Mouse (Mus musculus) heart, postnatal 0 days (tissue): Measurements from ENCODE around the gene Smc4. TPM values are rescaled to one million over a fixed set of nuclear protein-coding genes. Genes with fewer than 3 reads are reported as not detected.

ENCODE experiments used
- ATAC-seq: fragments of 200-750 bp; cut with Nextera tagmentation; 2 replicates; pipeline ENCODE4 v1.8.0; 2017; ENCODE audit warnings: low read depth, moderate number of reproducible peaks, moderate library complexity; ENCODE audit not compliant: insufficient read depth
- DNase-seq: peaks from one replicate; pipeline ENCODE4 v3.0.0-alpha.2; 2016; ENCODE audit warnings: low spot score
- H3K27ac ChIP-seq: fragments of 300-500 bp; sonication (generic); 2 replicates; pipeline ENCODE4 v1.5.1; 2014; ENCODE audit warnings: low read depth, mild to moderate bottlenecking
- H3K27me3 ChIP-seq: fragments of 300-500 bp; sonication (generic); 2 replicates; pipeline ENCODE4 v1.6.1; 2014; ENCODE audit warnings: low read length, mixed read lengths; ENCODE audit not compliant: control insufficient read depth, insufficient read depth
- H3K36me3 ChIP-seq: fragments of 300-500 bp; sonication (generic); replicated peaks from 2 replicates; pipeline ENCODE4 v1.6.1; 2014; ENCODE audit warnings: low read length, mixed read lengths; ENCODE audit not compliant: control insufficient read depth, insufficient read depth
- H3K4me1 ChIP-seq: fragments of 300-500 bp; sonication (generic); 2 replicates; pipeline ENCODE4 v1.6.1; 2014; ENCODE audit warnings: antibody characterized with exemption; ENCODE audit not compliant: control insufficient read depth, insufficient read depth
- H3K4me2 ChIP-seq: fragments of 300-500 bp; sonication (generic); 2 replicates; pipeline ENCODE4 v1.6.1; 2014; ENCODE audit warnings: low read depth, mild to moderate bottlenecking, low read length, moderate library complexity
- H3K4me3 ChIP-seq: fragments of 300-500 bp; sonication (generic); 2 replicates; pipeline ENCODE4 v1.5.1; 2014; ENCODE audit warnings: low read depth, low read length
- H3K9ac ChIP-seq: fragments of 300-500 bp; sonication (generic); replicated peaks from 2 replicates; pipeline ENCODE4 v1.6.1; 2014; ENCODE audit warnings: low read depth, low read length, mixed read lengths
- H3K9me3 ChIP-seq: fragments of 300-500 bp; sonication (generic); replicated peaks from 2 replicates; pipeline ENCODE4 v1.6.1; 2016; ENCODE audit warnings: low read length; ENCODE audit not compliant: control insufficient read depth
- CTCF ChIP-seq: IDR thresholded peaks from 2 replicates; pipeline ENCODE4 v1.5.1; 2016; ENCODE audit warnings: antibody characterized with exemption, control low read depth, low read depth
- EP300 ChIP-seq: IDR thresholded peaks from 2 replicates; pipeline ENCODE4 v1.6.1; 2016; ENCODE audit warnings: antibody characterized with exemption, low read depth
- WGBS: fragments of 180-500 bp; shearing (Covaris S2); extraction: QIAGEN DNeasy Blood & Tissue Kit; methylation state at CpG from one replicate; pipeline ENCODE4 v1.1.7; 2014; 5-methylcytosine and 5-hydroxymethylcytosine counted together
- polyA plus RNA-seq: library from polyadenylated mRNA; unstranded; fragments of >200 nt; fragmentation: Nextera tagmentation; extraction: Ambion mirVana; gene quantifications from 2 replicates; pipeline ENCODE4 v1.2.1, GENCODE M21; 2015
- total RNA-seq: library from RNA; depleted of rRNA; stranded (reverse); fragments of >200 nt; gene quantifications from 2 replicates; pipeline ENCODE4 v1.2.3, GENCODE M21; 2014; ENCODE audit warnings: low replicate concordance

Gene Smc4
- total and polyA plus RNA-seq, 2 experiments from 2014 or later, result 32.8 to 77.1 TPM

- Histone ChIP-seq H3K36me3 (no peaks in the 10 kb centered on the region), H3K27ac (no peak overlapping the region), H3K4me3 (no peak overlapping the region), H3K4me1 (peaks cover 12% of the 10 kb centered on the region), H3K9me3 (no peaks in the 10 kb centered on the region), H3K4me2 (no peak overlapping the region), H3K27me3 (no peaks in the 10 kb centered on the region), H3K9ac (no peak overlapping the region)
- 42% methylated on average over 4 of the region's 4 CpGs for WGBS
- TF ChIP-seq EP300 (no peak), CTCF (no peak)
- ATAC-seq (peak; percentile 41; the same call in 1 of the 2 replicates), DNase-seq (no peak)
Measured at GRCm38 (mm10) chr3:68977696-68978095, 26.8 kb upstream of the Smc4 start.

- Histone ChIP-seq H3K4me2 (no peak overlapping the region), H3K27me3 (no peaks in the 10 kb centered on the region), H3K9ac (no peak overlapping the region), H3K9me3 (no peaks in the 10 kb centered on the region), H3K27ac (no peak overlapping the region), H3K4me1 (peaks cover 12% of the 10 kb centered on the region), H3K4me3 (no peak overlapping the region), H3K36me3 (no peaks in the 10 kb centered on the region)
- TF ChIP-seq CTCF (no peak), EP300 (no peak)
- DNase-seq (no peak), ATAC-seq (no peak)
- 43% methylated on average over 10 of the region's 10 CpGs for WGBS
Measured at GRCm38 (mm10) chr3:68979187-68979586, 25.4 kb upstream of the Smc4 start.

GRCm38 (mm10) chr3:68980898-68981297, 23.6 kb upstream of the Smc4 start:
- no peak overlapping the region for H3K4me2 ChIP-seq
- H3K9ac ChIP-seq, result no peak overlapping the region
- 41% methylated on average over 9 of the region's 9 CpGs for WGBS
- ATAC-seq, result peak; percentile 36; the same call in 1 of the 2 replicates
- H3K9me3 ChIP-seq, result no peaks in the 10 kb centered on the region
- H3K27ac ChIP-seq, result peak overlapping the region; percentile 1; the same call in 1 of the 2 replicates
- no peak for TF ChIP-seq EP300
- no peak for TF ChIP-seq CTCF
- H3K36me3 ChIP-seq, result peaks cover 7% of the 10 kb centered on the region; the same call in 1 of the 2 replicates
- peaks cover 9% of the 10 kb centered on the region for H3K4me1 ChIP-seq
- H3K27me3 ChIP-seq, result no peaks in the 10 kb centered on the region
- no peak for DNase-seq
- H3K4me3 ChIP-seq, result no peak overlapping the region

GRCm38 (mm10) chr3:68986550-68986949, 18.0 kb upstream of the Smc4 start:
- no peak for ATAC-seq
- no peaks in the 10 kb centered on the region for H3K9me3 ChIP-seq
- WGBS, result 74% methylated on average over 2 of the region's 2 CpGs
- H3K36me3 ChIP-seq, result peaks cover 20% of the 10 kb centered on the region
- TF ChIP-seq EP300 (no peak), CTCF (no peak)
- no peak overlapping the region for H3K27ac ChIP-seq
- H3K4me1 ChIP-seq, result no peaks in the 10 kb centered on the region
- H3K4me3 ChIP-seq, result no peak overlapping the region
- no peaks in the 10 kb centered on the region for H3K27me3 ChIP-seq
- H3K4me2 ChIP-seq, result no peak overlapping the region
- no peak overlapping the region for H3K9ac ChIP-seq
- DNase-seq, result no peak

- DNase-seq, result no peak
- Histone ChIP-seq H3K36me3 (no peaks in the 10 kb centered on the region), H3K9ac (no peak overlapping the region), H3K4me2 (no peak overlapping the region), H3K4me1 (peaks cover 5% of the 10 kb centered on the region), H3K27me3 (no peaks in the 10 kb centered on the region), H3K9me3 (no peaks in the 10 kb centered on the region), H3K4me3 (no peak overlapping the region), H3K27ac (no peak overlapping the region)
- no peak for ATAC-seq
- TF ChIP-seq CTCF (no peak), EP300 (no peak)
- 89% methylated on average over 4 of the region's 4 CpGs for WGBS
Measured at GRCm38 (mm10) chr3:69002781-69003180, 1.8 kb upstream of the Smc4 start.

GRCm38 (mm10) chr3:69004055-69004436, 492 bp upstream of the Smc4 start:
- H3K27ac ChIP-seq, result peak overlapping the region; percentile 56; the same call in 1 of the 2 replicates
- H3K9me3 ChIP-seq, result no peaks in the 10 kb centered on the region
- WGBS, result 1% methylated on average over 7 of the region's 7 CpGs
- H3K9ac ChIP-seq, result peak overlapping the region; percentile 92
- DNase-seq (no peak), ATAC-seq (no peak)
- H3K36me3 ChIP-seq, result no peaks in the 10 kb centered on the region
- no peaks in the 10 kb centered on the region for H3K27me3 ChIP-seq
- no peak for TF ChIP-seq EP300
- TF ChIP-seq CTCF, result no peak
- H3K4me1 ChIP-seq, result peaks cover 8% of the 10 kb centered on the region
- H3K4me2 ChIP-seq, result peak overlapping the region; percentile 65
- H3K4me3 ChIP-seq, result peak overlapping the region; percentile 97
